Mouse (Mus musculus) gastrocnemius, postnatal 4 days (tissue): ENCODE results near the gene Spef2. TPM values are rescaled to one million over a fixed set of nuclear protein-coding genes. Genes with fewer than 3 reads are reported as not detected.
"Not testable (repeated sequence)": the region's sequence is repeated elsewhere in the genome, so short reads cannot be mapped to it uniquely, and the experiment has no call there.

Source experiments
- DNase-seq, 2 experiments: peaks; one replicate each; pipeline ENCODE4 v3.0.0; 2021 to 2022; ENCODE audit warnings: low spot score in 2 of 2, mixed read lengths in 2 of 2
- total RNA-seq, 2 experiments: library from RNA; stranded (reverse); gene quantifications; 2 replicates each; pipeline ENCODE4 v1.2.3; 2021

The Spef2 gene
- total RNA-seq, 2 experiments from 2014 or later, result 0.05 to 0.12 TPM

GRCm38 (mm10) chr15:9564156-9564555, 184.5 kb downstream of the Spef2 start:
- no peak for DNase-seq

- not testable (repeated sequence) for DNase-seq
These were observed 191.4 kb downstream of the Spef2 start for GRCm38 (mm10) chr15:9557264-9557663.

- DNase-seq, result no peak
These were observed 199.7 kb downstream of the Spef2 start for GRCm38 (mm10) chr15:9548951-9549350.

GRCm38 (mm10) chr15:9535200-9535599, 213.5 kb downstream of the Spef2 start:
- DNase-seq, result no peak

- DNase-seq, result no peak
These were observed 215.2 kb downstream of the Spef2 start for GRCm38 (mm10) chr15:9533356-9533902.

GRCm38 (mm10) chr15:9530076-9530475, 218.6 kb downstream of the Spef2 start, which contains the start of gene Il7r:
Il7r (minus strand) TSS chr15:9530176.
- DNase-seq, result no peak

- no peak for DNase-seq
These were observed 219.0 kb downstream of the Spef2 start for GRCm38 (mm10) chr15:9529646-9530045.

Other genes with a start within 250 kb of the Spef2 start
- gene Il7r, start 218.7 kb downstream of the Spef2 start, total RNA-seq, result under 1 TPM; 0.07 to 0.39 TPM